Comparison of ENCODE assay signal across 8 mouse cellular contexts in the genomic region with DNA sequence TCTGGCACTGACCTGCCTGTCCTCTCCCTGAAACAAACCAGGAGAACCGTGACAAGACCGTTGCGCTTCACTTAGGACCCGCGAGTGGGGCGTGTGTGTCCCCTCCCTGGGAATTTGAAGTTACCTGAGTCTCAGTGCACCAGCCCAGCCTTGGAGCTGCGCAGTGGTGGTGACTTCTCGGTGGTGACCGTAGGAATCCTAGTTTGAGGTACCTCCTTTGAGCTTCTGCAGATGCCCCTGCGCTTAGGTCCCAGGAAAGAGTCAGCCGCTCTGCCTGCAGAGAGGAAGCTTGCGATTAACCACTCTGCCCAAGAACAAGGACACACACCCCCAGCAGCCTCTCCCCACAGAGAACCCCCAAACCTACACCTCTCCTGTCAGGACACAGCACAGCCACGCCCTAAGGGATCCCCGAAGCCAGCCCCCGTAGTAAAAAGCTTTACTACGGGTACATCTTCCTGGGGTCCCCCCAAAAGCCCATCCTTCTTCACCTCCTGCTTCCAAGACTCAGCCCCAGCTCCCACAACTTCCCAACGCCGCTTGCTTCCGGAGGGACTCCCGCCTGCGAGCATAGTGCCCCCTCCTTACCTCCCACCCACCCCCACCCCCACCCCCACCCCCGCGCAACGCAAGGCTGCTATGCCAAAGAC. TPM values are rescaled to one million over a fixed set of nuclear protein-coding genes. Genes with fewer than 3 reads are reported as not detected.
DNase-seq lines count a peak whose midpoint lies in the region; ATAC-seq and TF ChIP-seq lines count a peak whose summit lies in the region.

A gene (minus strand): TSS at position 34 of the 650 bp plus-strand sequence.

- peaks cover 3% of the 10 kb centered on the region for H3K4me1 ChIP-seq in kidney, adult 2 months (ENCODE audit: control insufficient read depth, insufficient read depth, low read length)
- H3K4me1 ChIP-seq in hindbrain, embryonic 13.5 days (replicated peaks): peaks cover 22% of the 10 kb centered on the region
- peaks cover 5% of the 10 kb centered on the region for H3K4me1 ChIP-seq in midbrain, postnatal 0 days (ENCODE audit: insufficient read depth, low read length)

- H3K4me3 ChIP-seq in kidney, adult 2 months (ENCODE audit: insufficient read depth, low read depth, low read length): peak within 1 kb of the TSS; percentile 19; the same call in 1 of the 2 replicates
- H3K4me3 ChIP-seq in hindbrain, embryonic 13.5 days: peak within 1 kb of the TSS; percentile 41
- peak within 1 kb of the TSS; percentile 38 for H3K4me3 ChIP-seq in midbrain, postnatal 0 days (ENCODE audit: low read depth, low read length)

- no peaks in the 10 kb centered on the region for H3K36me3 ChIP-seq in kidney, adult 2 months (ENCODE audit: control insufficient read depth, insufficient read depth, low read length)
- H3K36me3 ChIP-seq in hindbrain, embryonic 13.5 days: no peaks in the 10 kb centered on the region
- no peaks in the 10 kb centered on the region for H3K36me3 ChIP-seq in midbrain, postnatal 0 days (ENCODE audit: insufficient read depth, low read length)

- TF ChIP-seq CTCF in kidney, adult 2 months (conservative IDR thresholded peaks at IDR 0.05; ENCODE audit: insufficient read depth, insufficient read length, low read depth, low read length): no peak
- TF ChIP-seq CTCF in midbrain, postnatal 0 days (IDR thresholded peaks at IDR 0.05): no peak

- no peaks in the 10 kb centered on the region for H3K27me3 ChIP-seq in kidney, adult 2 months (replicated peaks; ENCODE audit: control insufficient read depth, insufficient read depth, low read length)
- peaks cover 77% of the 10 kb centered on the region for H3K27me3 ChIP-seq in hindbrain, embryonic 13.5 days
- H3K27me3 ChIP-seq in midbrain, postnatal 0 days (ENCODE audit: insufficient read depth, low read length): peaks cover 38% of the 10 kb centered on the region

- no peak within 1 kb of the TSS for H3K27ac ChIP-seq in kidney, adult 2 months (ENCODE audit: insufficient read depth, low read depth, low read length)
- H3K27ac ChIP-seq in hindbrain, embryonic 13.5 days: no peak within 1 kb of the TSS
- no peak within 1 kb of the TSS for H3K27ac ChIP-seq in midbrain, postnatal 0 days (ENCODE audit: low read depth, low read length)

- no peak for TF ChIP-seq POLR2A in kidney, adult 2 months (IDR thresholded peaks at IDR 0.05; ENCODE audit: low read depth, low read length)

- H3K9me3 ChIP-seq in hindbrain, embryonic 13.5 days: no peaks in the 10 kb centered on the region
- no peaks in the 10 kb centered on the region for H3K9me3 ChIP-seq in midbrain, postnatal 0 days (ENCODE audit: low read length)

- DNase-seq in kidney, adult 2 months: no peak
- no peak for DNase-seq in kidney, adult 18-20 months
- DNase-seq in adrenal gland, postnatal 36 days: no peak
- DNase-seq in midbrain, postnatal 0 days (ENCODE audit: low spot score): no peak
- no peak for DNase-seq in urinary bladder, postnatal 14 days (ENCODE audit: low spot score)
- DNase-seq in spleen, postnatal 14 days (ENCODE audit: low spot score in 2 of 2): no peak
- no peak for DNase-seq in spleen, postnatal 10 days (ENCODE audit: low spot score in 2 of 2)

- 2% methylated on average over 24 of the region's 24 CpGs for WGBS in kidney, adult 2 months
- WGBS in hindbrain, embryonic 13.5 days: 6% methylated on average over 24 of the region's 24 CpGs
- 11% methylated on average over 21 of the region's 24 CpGs for WGBS in midbrain, postnatal 0 days

- peak; percentile 29; the same call in 1 of the 2 replicates for ATAC-seq in hindbrain, embryonic 13.5 days (ENCODE audit: low FRiP score)
- ATAC-seq in midbrain, postnatal 0 days (ENCODE audit: low FRiP score): peak; percentile 5; the same call in 1 of the 2 replicates

- H3K4me2 ChIP-seq in hindbrain, embryonic 13.5 days: peak within 1 kb of the TSS; percentile 69
- peak within 1 kb of the TSS; percentile 69 for H3K4me2 ChIP-seq in midbrain, postnatal 0 days (ENCODE audit: low read depth, low read length, poor library complexity, severe bottlenecking)

- peak within 1 kb of the TSS; percentile 70 for H3K9ac ChIP-seq in hindbrain, embryonic 13.5 days
- peak within 1 kb of the TSS; percentile 33; the same call in 1 of the 2 replicates for H3K9ac ChIP-seq in midbrain, postnatal 0 days (replicated peaks; ENCODE audit: low read length, poor library complexity, severe bottlenecking)

RNA-seq across cellular contexts. Expression of the gene that starts here (rescaled TPM):
- 0.88 and 1.8 TPM in 2 replicates for polyA plus RNA-seq in kidney, adult 2 months (2012; rRNA removed)
- 100 to 1,000 TPM in 1 of 2 experiments, 10 to 100 TPM in 1; 17.8 to 330 TPM for total RNA-seq in adrenal gland, postnatal 36 days (2021)
- 0.51 and 0.56 TPM in 2 replicates for polyA plus RNA-seq in hindbrain, embryonic 13.5 days (2015; fragmentation: Nextera tagmentation; extraction: Ambion mirVana)
- 4.9 and 5.9 TPM in 2 replicates for total RNA-seq in midbrain, postnatal 0 days (2014; rRNA removed)
- polyA plus RNA-seq in midbrain, postnatal 0 days (2015; fragmentation: Nextera tagmentation; extraction: Ambion mirVana): 2.9 and 3.2 TPM in 2 replicates

Comparison
In these comparisons a context has a peak if more than half of its experiments do, and no peak if none do; other contexts are left out.
1. Peak in ATAC-seq, H3K4me3 ChIP-seq, H3K9ac ChIP-seq and H3K4me2 ChIP-seq in hindbrain, embryonic 13.5 days; RNA of the gene not detected or under 1 TPM.